Mouse (Mus musculus) B cell, adult 67 days (primary cell): ENCODE results near the gene Oca2. TPM values are rescaled to one million over a fixed set of nuclear protein-coding genes. Genes with fewer than 3 reads are reported as not detected.

Experiments
- total RNA-seq, 2 experiments: library from RNA; stranded (reverse); gene quantifications; 4 replicates each; pipeline ENCODE4 v1.2.4; 2023

Oca2 gene
- total RNA-seq = not detected

GRCm38 (mm10) chr7:56239543-56239942 is at the start of gene Oca2:
Gene Oca2, plus strand, starts transcription at chr7:56239760.

Other genes starting within 250 kb of the Oca2 start
- under 1 TPM in 1 of 2 experiments, not detected in 1; 0.17 TPM for gene Nipa1, start 219.8 kb upstream of the Oca2 start, total RNA-seq
- 10 to 100 TPM; 85.5 to 90.3 TPM for gene Herc2, start 189.6 kb upstream of the Oca2 start, total RNA-seq